In the genomic region with DNA sequence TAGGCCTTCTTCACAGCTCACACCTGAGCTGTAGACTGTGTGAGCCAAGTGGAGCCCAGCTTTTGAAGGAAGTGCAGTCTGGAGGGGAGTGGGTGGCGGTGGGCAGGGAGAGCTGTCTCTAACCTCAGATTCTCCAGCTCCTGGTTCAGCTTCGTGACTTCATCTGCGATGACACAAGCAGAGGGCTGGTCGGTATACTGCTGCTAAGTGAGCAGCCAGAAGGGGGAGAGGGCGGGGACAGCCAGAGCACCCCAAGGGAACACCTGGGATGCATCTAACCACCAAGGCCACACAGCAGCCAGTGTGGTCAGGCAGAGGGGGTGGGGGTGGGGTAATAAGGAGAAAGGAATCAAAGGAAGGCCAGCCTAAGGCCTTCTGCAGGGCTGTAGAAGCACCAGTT, we compare ENCODE assay signal across 11 mouse cellular contexts. TPM values are rescaled to one million over a fixed set of nuclear protein-coding genes. Genes with fewer than 3 reads are reported as not detected.
DNase-seq lines count a peak whose midpoint lies in the region; ATAC-seq and TF ChIP-seq lines count a peak whose summit lies in the region.
"Had no signal": no experiment of that assay in that cellular context is flagged by ENCODE, and none has a peak within 500 bp of the region (broad histone marks: within the 10 kb centered on the region; RNA-seq: fewer than 3 reads in every experiment).

No protein-coding gene starts in this region.

- no peaks in the 10 kb centered on the region for H3K36me3 ChIP-seq in heart, embryonic 11.5 days (ENCODE audit: control insufficient read depth, insufficient read depth, low read length)
- no peaks in the 10 kb centered on the region for H3K36me3 ChIP-seq in lung, embryonic 16.5 days (ENCODE audit: control insufficient read depth, insufficient read depth, low read length)
- H3K36me3 ChIP-seq: limb, embryonic 15.5 days had no signal

- TF ChIP-seq CTCF in lung, adult 2 months (IDR thresholded peaks at IDR 0.05; ENCODE audit: insufficient read depth, low read length), result no peak

- no peaks in the 10 kb centered on the region for H3K9me3 ChIP-seq in heart, embryonic 11.5 days (replicated peaks; ENCODE audit: control insufficient read depth, low read length)
- no peaks in the 10 kb centered on the region for H3K9me3 ChIP-seq in lung, embryonic 16.5 days (ENCODE audit: control insufficient read depth, low read length)
- H3K9me3 ChIP-seq: limb, embryonic 15.5 days had no signal

- H3K4me2 ChIP-seq in heart, embryonic 11.5 days, result no peak overlapping the region
- H3K4me2 ChIP-seq in lung, embryonic 16.5 days (ENCODE audit: low read depth, low read length), result no peak overlapping the region; the same call in 1 of the 2 replicates
- H3K4me2 ChIP-seq: limb, embryonic 15.5 days had no signal

- H3K27ac ChIP-seq in heart, embryonic 11.5 days (ENCODE audit: low read depth, low read length), result no peak overlapping the region
- H3K27ac ChIP-seq in lung, embryonic 16.5 days (ENCODE audit: low read length), result no peak overlapping the region
- H3K27ac ChIP-seq: limb, embryonic 15.5 days had no signal

- WGBS in heart, embryonic 11.5 days (ENCODE audit: insufficient replicate concordance), result 48% methylated on average over 5 of the region's 5 CpGs
- WGBS in lung, embryonic 16.5 days, result 64% methylated on average over 5 of the region's 5 CpGs
- WGBS in lung, adult 2 months, result 73% methylated on average over 5 of the region's 5 CpGs

- H3K4me1 ChIP-seq in heart, embryonic 11.5 days (ENCODE audit: control insufficient read depth, insufficient read depth, low read length), result no peaks in the 10 kb centered on the region
- H3K4me1 ChIP-seq in lung, embryonic 16.5 days (replicated peaks; ENCODE audit: control insufficient read depth, insufficient read depth, low read length), result peaks cover 5% of the 10 kb centered on the region
- H3K4me1 ChIP-seq in lung, adult 2 months (ENCODE audit: control insufficient read depth, insufficient read depth, low read length), result peaks cover 9% of the 10 kb centered on the region

- no peak for DNase-seq in heart, postnatal 10 days
- DNase-seq in lung, adult 2 months, result no peak
- DNase-seq in induced T-regulatory cell, adult 2 months (ENCODE audit: low read depth), result peak; percentile 43
- peak; percentile 65 for DNase-seq in thymus, postnatal 0 days (ENCODE audit: low spot score)
- DNase-seq in gastrocnemius, postnatal 36 days, result no peak
- DNase-seq in adrenal gland, postnatal 14 days, result no peak
- DNase-seq: adrenal gland, postnatal 25 days; embryo, embryonic 11 days had no signal

- H3K9ac ChIP-seq in heart, embryonic 11.5 days (ENCODE audit: low read depth, low read length), result 0 out of 2 replicates have a peak overlapping the region, but pooled peaks have one; percentile 0
- H3K9ac ChIP-seq in lung, embryonic 16.5 days (ENCODE audit: low read length), result peak overlapping the region; percentile 29; the same call in 1 of the 2 replicates
- H3K9ac ChIP-seq: limb, embryonic 15.5 days had no signal

- TF ChIP-seq POLR2A in lung, adult 2 months (IDR thresholded peaks at IDR 0.05; ENCODE audit: borderline replicate concordance, extremely low read depth, low read depth, low read length), result no peak

- H3K4me3 ChIP-seq in heart, embryonic 11.5 days (ENCODE audit: low read depth, low read length), result no peak overlapping the region
- no peak overlapping the region for H3K4me3 ChIP-seq in lung, embryonic 16.5 days (ENCODE audit: low read length)
- H3K4me3 ChIP-seq in lung, adult 2 months (replicated peaks; ENCODE audit: extremely low read depth, low read depth, low read length), result no peak overlapping the region
- H3K4me3 ChIP-seq: limb, embryonic 15.5 days had no signal

- no peak for ATAC-seq in heart, embryonic 11.5 days (replicated peaks; ENCODE audit: insufficient number of reproducible peaks, low FRiP score, low TSS enrichment)
- no peak for ATAC-seq in lung, embryonic 16.5 days (ENCODE audit: low read depth)

- intact Hi-C loops in heart, postnatal 10 days (cut with DNase I), result no loop called here
- intact Hi-C loops in gastrocnemius, postnatal 36 days (cut with DNase I), result no loop called here

- 0 out of 2 replicates have a peak, but pooled peaks cover 4% of the 10 kb centered on the region for H3K27me3 ChIP-seq in heart, embryonic 11.5 days (ENCODE audit: control insufficient read depth, insufficient read depth, low read length)
- H3K27me3 ChIP-seq in lung, embryonic 16.5 days (ENCODE audit: control insufficient read depth, insufficient read depth, low read depth, low read length), result no peaks in the 10 kb centered on the region
- H3K27me3 ChIP-seq: limb, embryonic 15.5 days had no signal

RNA-seq across cellular contexts. Expression of a gene that starts 1.6 kb away (rescaled TPM):
- polyA plus RNA-seq in heart, embryonic 11.5 days (2014; fragmentation: Nextera tagmentation; extraction: Ambion mirVana), result 4.2 and 17.4 TPM in 2 replicates
- 10 to 100 TPM; 13.0 to 13.5 TPM for total RNA-seq in heart, postnatal 10 days (2021)
- 50.4 and 51.1 TPM in 2 replicates for polyA plus RNA-seq in lung, embryonic 16.5 days (2015; fragmentation: Nextera tagmentation; extraction: Ambion mirVana)
- polyA plus RNA-seq in lung, adult 2 months (2012; rRNA removed), result 437 and 505 TPM in 2 replicates
- polyA plus RNA-seq in thymus, postnatal 0 days (2015; fragmentation: Nextera tagmentation; extraction: Ambion mirVana), result 158 TPM in 2 replicates
- total RNA-seq in gastrocnemius, postnatal 36 days (2021), result 1 to 10 TPM; 7.6 to 9.9 TPM
- total RNA-seq in adrenal gland, postnatal 14 days (2021), result 45.6 and 47.9 TPM in 2 replicates

RNA-seq across cellular contexts. Expression of a gene that starts 7.1 kb away (rescaled TPM):
- 59.7 and 63.3 TPM in 2 replicates for polyA plus RNA-seq in heart, embryonic 11.5 days (2014; fragmentation: Nextera tagmentation; extraction: Ambion mirVana)
- total RNA-seq in heart, postnatal 10 days (2021), result 10 to 100 TPM; 30.2 to 32.5 TPM
- 96.3 and 99.5 TPM in 2 replicates for polyA plus RNA-seq in lung, embryonic 16.5 days (2015; fragmentation: Nextera tagmentation; extraction: Ambion mirVana)
- 131 and 132 TPM in 2 replicates for polyA plus RNA-seq in lung, adult 2 months (2012; rRNA removed)
- polyA plus RNA-seq in thymus, postnatal 0 days (2015; fragmentation: Nextera tagmentation; extraction: Ambion mirVana), result 98.3 and 101 TPM in 2 replicates
- total RNA-seq in gastrocnemius, postnatal 36 days (2021), result 10 to 100 TPM; 20.8 to 24.8 TPM
- 63.2 and 66.3 TPM in 2 replicates for total RNA-seq in adrenal gland, postnatal 14 days (2021)

RNA-seq across cellular contexts. Expression of a gene that starts 10.2 kb away (rescaled TPM):
- 0.55 and 1.3 TPM in 2 replicates for polyA plus RNA-seq in heart, embryonic 11.5 days (2014; fragmentation: Nextera tagmentation; extraction: Ambion mirVana)
- under 1 TPM in 1 of 2 experiments, not detected in 1; 0.17 TPM for total RNA-seq in heart, postnatal 10 days (2021)
- 0.23 and 0.58 TPM in 2 replicates for polyA plus RNA-seq in lung, embryonic 16.5 days (2015; fragmentation: Nextera tagmentation; extraction: Ambion mirVana)
- 0.42 and 0.49 TPM in 2 replicates for polyA plus RNA-seq in lung, adult 2 months (2012; rRNA removed)
- 0.08 and 0.15 TPM in 2 replicates for polyA plus RNA-seq in thymus, postnatal 0 days (2015; fragmentation: Nextera tagmentation; extraction: Ambion mirVana)
- total RNA-seq in gastrocnemius, postnatal 36 days (2021), result not detected
- not detected in 2 replicates for total RNA-seq in adrenal gland, postnatal 14 days (2021)
- total RNA-seq: adrenal gland, postnatal 25 days had no signal

RNA-seq across cellular contexts. Expression of a gene that starts 23.0 kb away (rescaled TPM):
- 0.21 and 0.35 TPM in 2 replicates for polyA plus RNA-seq in heart, embryonic 11.5 days (2014; fragmentation: Nextera tagmentation; extraction: Ambion mirVana)
- total RNA-seq in heart, postnatal 10 days (2021), result under 1 TPM in 1 of 2 experiments, not detected in 1; 0.27 TPM
- polyA plus RNA-seq in lung, embryonic 16.5 days (2015; fragmentation: Nextera tagmentation; extraction: Ambion mirVana), result 4.4 and 4.5 TPM in 2 replicates
- 18.5 and 25.2 TPM in 2 replicates for polyA plus RNA-seq in lung, adult 2 months (2012; rRNA removed)
- polyA plus RNA-seq in thymus, postnatal 0 days (2015; fragmentation: Nextera tagmentation; extraction: Ambion mirVana), result 13.0 and 13.1 TPM in 2 replicates
- total RNA-seq in gastrocnemius, postnatal 36 days (2021), result under 1 TPM in 1 of 2 experiments, not detected in 1; 0.15 TPM
- 1.8 and 4.2 TPM in 2 replicates for total RNA-seq in adrenal gland, postnatal 14 days (2021)

RNA-seq across cellular contexts. Expression of a gene that starts 24.1 kb away (rescaled TPM):
- polyA plus RNA-seq in heart, embryonic 11.5 days (2014; fragmentation: Nextera tagmentation; extraction: Ambion mirVana), result 148 and 170 TPM in 2 replicates
- total RNA-seq in heart, postnatal 10 days (2021), result 10 to 100 TPM; 21.8 to 22.0 TPM
- 130 and 145 TPM in 2 replicates for polyA plus RNA-seq in lung, embryonic 16.5 days (2015; fragmentation: Nextera tagmentation; extraction: Ambion mirVana)
- 1,109 and 1,564 TPM in 2 replicates for polyA plus RNA-seq in lung, adult 2 months (2012; rRNA removed)
- polyA plus RNA-seq in thymus, postnatal 0 days (2015; fragmentation: Nextera tagmentation; extraction: Ambion mirVana), result 27.5 and 31.6 TPM in 2 replicates
- total RNA-seq in gastrocnemius, postnatal 36 days (2021), result 1 to 10 TPM; 5.6 to 9.3 TPM
- total RNA-seq in adrenal gland, postnatal 14 days (2021), result 116 and 123 TPM in 2 replicates

Comparison
In these comparisons a context has a peak if more than half of its experiments do, and no peak if none do; other contexts are left out.
1. DNase-seq: peak in induced T-regulatory cell, adult 2 months (single experiment) and thymus, postnatal 0 days (single experiment); none in heart, postnatal 10 days (0 of 2), lung, adult 2 months (single experiment), gastrocnemius, postnatal 36 days (0 of 2) and adrenal gland, postnatal 14 days (single experiment).